Mouse (Mus musculus) frontal cortex, postnatal 25 days (tissue): ENCODE results near the gene Gm21987.

Experiments used
- DNase-seq, 2 experiments: peaks; one replicate each; pipeline ENCODE4 v3.0.0; 2022; ENCODE audit warnings: low spot score in 2 of 2

Gene Gm21987

DNA sequence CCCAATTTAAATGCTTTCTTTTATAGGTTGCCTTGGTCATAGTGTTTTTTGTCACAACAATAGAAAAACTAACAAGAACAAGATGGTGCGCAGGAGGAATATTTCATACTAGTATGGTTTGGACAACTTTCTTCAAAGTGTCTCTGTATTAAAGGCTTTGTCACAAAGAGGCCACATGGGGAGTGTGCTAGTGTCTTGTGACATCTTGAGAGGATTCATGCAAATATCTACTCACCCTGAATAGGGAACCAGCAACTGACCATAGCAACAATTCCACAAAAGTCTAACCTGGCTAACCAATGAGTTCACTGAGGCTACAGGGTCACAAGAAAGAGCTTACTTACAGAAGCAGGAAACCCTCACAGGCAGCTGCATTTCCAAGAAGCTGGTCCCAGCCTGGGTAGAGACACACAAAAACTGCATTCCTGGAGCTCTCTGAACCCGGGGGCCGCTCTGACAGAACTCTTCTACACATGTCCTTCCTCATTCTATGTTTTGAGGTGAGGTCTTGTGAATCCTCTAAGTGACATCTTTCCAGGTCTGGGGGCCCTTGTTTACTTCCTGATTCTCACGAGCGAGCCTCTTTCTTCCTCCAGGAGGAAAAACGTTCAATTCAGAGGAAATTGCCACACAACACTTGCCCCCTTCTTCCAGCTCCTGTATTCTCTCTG lies 48.4 kb downstream of the Gm21987 start:
- no peak for DNase-seq

- DNase-seq: no peak
Measured at GRCm38 (mm10) chr16:38396155-38396554, 49.3 kb downstream of the Gm21987 start.

DNA sequence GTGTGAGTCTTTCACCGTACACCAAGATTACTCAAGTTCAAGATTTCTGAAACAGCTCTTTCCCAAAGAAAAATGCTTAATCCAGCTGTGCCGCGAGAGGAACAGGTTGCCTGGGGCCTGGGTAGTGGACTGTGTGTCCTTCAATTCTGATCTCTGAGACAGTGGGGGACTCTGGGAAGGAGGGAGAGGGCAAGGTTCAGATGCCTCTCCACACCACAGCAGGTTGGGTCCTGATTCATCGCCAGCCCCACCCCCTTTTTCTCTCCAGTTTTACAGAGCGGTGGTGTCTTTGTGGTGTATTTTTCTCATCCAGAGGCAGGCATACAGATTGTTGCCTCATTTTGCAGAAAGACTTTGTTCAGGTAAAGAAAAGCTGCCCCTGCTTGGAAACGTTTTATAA lies 51.4 kb downstream of the Gm21987 start:
- DNase-seq: no peak

GRCm38 (mm10) chr16:38399076-38399475 lies 52.2 kb downstream of the Gm21987 start:
- no peak for DNase-seq

- peak in 1 of 2 experiments; percentile 9 for DNase-seq
Measured at GRCm38 (mm10) chr16:38399531-38400231, 52.8 kb downstream of the Gm21987 start.

DNA sequence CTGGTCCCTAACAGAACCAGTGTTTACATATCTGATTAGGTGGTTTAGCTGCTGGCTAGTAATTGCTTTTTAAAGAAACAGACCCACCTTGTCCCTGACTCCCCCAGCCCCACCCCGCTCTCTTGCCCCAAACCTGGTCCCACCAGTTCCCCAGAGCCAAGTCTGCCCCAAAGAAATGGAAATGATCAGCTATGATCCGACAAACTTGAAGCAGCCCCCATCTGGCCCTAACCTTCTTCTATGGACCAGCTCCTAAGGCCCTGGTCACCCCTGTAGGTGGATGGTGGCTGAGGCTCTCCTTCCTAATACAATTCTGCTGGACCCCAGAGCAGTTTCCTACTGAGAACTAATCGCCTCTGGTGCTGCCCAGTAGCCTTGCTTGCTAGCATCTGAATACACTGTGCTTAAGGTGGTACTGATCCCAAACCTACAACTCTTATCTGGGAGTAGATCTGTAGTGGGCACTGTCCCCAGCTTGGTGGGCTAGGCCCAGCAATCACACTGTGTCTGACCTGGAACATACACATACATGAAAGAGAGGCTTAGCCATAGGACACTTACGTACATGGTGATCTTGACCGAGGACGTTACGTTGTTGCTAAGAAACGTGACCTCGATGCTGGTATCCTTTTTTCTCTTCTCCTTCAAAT lies 53.6 kb downstream of the Gm21987 start:
- DNase-seq: no peak

DNA sequence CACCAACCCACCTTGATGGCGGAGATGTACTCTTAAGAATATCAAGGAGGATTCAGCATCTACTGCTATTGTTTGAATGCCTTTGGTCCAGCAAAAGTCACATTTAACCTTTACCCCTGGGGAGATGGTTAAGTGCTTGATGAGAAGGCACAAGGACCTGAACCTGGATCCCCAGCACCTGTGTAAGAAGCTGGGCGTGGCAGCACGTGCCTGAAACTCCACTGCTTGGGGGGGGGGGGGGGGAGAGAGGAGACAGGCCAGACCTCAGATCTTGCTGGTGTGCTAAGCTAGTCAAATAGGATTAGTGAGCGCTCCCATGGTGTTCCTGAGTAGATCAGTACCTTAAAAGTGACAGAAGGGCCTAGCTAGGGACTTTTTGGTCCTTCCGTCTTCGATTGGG lies 54.6 kb downstream of the Gm21987 start:
- DNase-seq: no peak

DNA sequence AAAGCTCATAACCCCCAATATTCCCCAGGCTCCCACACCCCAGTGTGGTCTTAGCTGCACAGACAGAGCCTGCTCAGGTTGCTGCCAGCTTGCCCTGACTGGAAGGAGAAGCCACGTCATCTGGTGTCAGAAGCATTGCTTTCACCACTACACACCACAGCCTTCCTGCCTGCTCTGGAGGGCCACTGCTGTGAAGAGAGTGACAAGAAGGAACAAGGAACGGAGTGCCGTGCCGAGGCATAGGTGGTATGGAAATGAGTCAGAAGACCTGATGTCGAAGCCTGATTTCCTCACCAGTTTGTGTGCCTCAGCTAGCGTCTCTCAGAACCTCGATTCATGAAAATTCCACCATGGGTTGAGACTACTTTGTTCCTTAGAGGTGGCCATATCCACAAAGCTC lies 56.8 kb downstream of the Gm21987 start:
- DNase-seq: no peak

DNA sequence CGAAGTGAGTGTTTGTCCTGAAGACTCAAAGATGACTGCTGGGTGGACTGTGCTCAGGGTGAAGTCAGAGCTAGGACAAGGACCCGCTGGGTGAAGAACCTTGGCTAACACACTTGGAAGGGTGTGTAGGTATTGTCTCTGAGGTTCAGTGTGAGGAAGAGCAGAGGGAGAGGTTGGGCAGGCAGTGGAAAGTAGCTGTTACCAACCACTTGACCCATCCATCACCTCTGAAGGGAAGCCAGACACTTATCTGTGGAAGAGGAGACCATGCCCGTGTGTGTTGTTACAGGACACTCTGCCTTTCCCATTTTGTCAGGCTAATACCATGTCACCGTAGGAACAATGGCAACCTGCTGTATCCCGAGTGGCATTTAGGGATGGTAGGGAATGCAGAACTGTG lies 59.5 kb downstream of the Gm21987 start:
- DNase-seq: no peak

DNA sequence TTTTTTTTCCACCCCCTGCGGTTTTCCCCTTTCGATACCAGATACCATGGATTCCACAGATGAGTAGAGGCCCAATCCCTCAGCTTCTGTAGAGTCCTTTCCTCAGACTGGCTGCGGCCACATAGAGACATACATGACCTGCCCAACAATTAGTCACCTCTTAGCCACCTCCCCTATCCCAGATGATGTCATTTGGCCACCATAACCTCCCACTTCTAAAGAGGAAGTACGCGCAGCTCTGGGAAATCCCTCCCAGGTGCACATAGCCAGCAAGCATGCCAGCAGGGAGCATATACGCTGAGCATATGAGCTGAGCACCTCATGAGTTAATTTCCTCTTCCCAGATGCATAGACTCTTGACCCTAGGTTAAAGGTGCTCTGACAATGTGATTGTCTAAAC lies 59.9 kb downstream of the Gm21987 start:
- DNase-seq: no peak

DNA sequence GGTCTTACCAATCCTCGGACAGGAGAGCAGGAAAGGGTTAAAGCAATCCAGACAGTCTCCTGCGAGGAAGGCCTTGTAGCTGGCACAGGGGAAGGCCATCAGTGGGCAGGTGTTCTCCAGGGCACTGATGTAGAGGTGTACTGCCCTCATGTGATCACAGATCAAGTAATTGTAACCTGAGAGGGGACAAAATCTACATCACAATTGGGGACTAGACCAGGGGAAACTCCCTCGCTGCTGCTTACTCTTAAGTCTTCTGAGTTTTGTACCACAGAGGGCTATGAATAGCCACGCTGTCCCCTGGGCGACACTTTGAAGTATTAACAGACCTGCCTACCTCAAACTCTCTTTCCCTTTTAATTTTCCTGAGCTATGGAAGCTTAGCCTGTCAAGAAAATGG lies 60.7 kb downstream of the Gm21987 start:
- no peak for DNase-seq

- no peak for DNase-seq
Measured at GRCm38 (mm10) chr16:38408416-38408815, 61.6 kb downstream of the Gm21987 start.
